Mouse (Mus musculus) natural killer cell, adult 2 months (primary cell): ENCODE results near the gene Myh10.
A peak's percentile ranks its signal among the peaks of the same experiment; 100 is the strongest.

ENCODE experiments used
- DNase-seq, 2 experiments: peaks; one replicate each; pipeline ENCODE4 v3.0.0; 2022; ENCODE audit warnings: low spot score in 2 of 2

The Myh10 gene

DNA sequence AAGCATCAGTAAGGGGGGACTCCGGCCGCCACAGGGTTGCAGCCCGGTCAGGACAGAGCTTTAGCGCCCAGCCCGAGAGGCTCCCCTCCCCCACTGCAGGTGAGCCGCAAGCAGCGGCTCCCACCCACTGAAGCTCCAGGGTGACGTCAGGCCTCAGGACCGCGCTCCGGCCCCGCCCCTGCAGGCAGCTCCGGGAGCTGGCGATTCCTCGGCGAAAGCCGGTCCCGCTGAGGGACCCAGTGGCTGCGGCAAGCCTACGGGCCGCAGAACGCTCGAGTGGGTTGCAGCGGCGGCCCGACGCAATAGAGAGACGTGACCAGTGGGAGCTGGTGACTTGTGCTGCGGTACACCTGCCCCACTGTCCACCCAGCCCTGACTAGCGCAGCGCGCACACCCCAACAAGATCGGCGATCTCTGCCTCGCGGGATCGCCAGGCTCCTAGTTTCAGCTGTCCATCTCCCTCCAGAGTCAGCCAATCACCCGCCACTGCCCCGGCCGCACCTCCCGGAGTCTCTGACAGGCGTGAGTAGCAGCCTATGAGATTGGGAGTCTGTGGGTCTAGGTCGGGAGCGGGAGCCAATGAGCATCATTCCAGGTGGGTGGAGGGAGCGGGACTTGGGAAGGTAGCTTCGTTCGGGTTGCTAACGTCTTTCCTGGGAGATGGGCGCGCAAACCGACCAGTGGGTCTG, at the start of gene Myh10:
TSS of gene Myh10 (plus strand) at position 239 of the 689 bp plus-strand sequence.
- DNase-seq = peak; percentile 88 to 90

DNA sequence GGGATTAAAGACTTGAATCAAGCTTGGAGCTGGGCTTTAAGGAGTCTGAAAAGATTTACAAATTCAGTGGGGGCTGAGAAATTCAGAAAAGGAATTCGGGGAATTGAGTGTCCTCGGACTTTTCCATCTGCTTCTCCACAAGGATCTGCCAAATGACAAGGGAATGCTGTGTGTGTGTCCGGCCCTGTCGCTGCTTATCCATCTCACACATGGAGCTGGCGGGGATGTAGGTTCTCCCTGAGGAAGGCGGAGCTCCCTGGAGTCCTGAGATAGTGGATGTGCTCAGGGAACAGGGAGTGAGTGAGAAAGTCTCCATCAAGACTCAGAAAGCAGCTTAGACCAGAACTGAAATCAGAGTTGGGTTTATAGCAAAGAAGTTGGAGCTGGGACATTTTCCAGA, 46.6 kb upstream of the Myh10 start:
- no peak for DNase-seq

DNA sequence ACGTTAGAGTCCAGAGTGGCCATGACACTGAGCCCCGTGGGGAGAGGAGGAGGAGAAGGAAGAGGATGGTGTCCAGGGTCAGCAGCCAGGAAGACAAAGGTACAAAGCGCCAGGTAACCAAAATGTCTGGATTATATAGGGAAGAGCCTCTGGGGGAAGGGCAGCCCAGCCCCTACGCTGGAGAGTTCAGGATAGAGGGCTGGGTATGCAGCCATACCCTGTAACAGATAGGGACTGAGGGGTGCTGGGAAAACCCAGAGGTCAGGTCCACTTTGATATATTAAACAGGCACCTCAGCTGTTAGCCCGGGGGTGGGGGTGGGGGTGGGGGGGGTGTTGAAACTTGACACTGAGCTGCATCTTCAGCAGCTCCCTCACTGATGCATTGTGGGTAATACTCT, 43.6 kb upstream of the Myh10 start:
- DNase-seq = no peak

DNA sequence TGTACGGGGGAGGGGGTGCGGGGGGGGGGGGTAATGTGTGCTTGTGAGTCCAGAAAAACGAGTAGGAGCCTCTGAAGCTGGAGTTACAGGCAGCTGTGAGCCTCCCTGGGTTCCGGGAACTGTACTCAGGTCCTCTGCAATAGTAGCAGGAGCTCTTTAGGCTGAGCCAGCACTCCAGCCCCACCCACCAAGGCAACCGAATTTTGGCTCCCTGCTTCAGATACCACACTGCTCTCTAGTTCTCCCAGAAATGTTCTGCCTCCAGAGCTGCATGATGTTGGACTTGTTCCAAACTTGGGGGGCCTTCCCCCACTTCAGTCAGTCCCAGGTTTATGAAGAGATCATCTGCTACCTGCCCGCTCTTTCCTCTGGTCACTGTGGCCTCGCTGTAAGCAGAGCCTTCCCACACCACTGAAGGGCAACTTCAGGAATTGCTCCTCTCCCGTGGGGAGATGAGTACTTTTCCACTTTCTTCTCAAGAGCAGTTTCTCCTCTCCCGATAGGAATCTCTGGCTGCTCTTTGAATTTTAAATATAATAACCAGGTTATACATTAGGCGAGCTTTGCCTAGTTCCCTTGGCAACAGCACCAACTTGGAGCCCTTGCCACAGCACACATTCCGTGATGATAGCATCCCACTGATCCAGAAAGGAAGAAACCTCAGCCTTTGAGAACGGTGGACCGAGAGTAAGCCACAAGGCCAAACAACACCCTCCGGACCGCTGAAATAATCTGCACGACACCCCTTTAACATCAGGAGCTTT, 42.8 kb upstream of the Myh10 start:
- DNase-seq = no peak

DNA sequence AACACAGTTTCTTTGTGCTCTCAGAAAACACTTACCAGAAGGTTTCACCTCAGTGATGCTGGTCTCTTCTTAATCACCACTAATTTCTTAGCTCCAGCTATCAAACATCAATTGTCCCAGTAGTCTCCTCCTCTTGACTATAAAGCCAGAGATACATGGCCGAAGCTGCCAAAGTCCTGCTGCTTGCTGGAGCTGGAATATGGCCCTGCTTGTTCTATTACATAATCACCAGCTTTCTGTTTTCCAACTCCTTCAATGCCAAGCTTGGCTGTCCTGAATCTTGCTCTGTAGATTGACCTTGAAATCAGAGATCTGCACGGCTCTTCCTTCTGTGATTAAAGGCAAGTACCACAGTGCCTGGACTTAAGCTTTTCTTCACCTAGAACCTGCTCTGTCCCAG, 39.8 kb upstream of the Myh10 start:
- no peak for DNase-seq

GRCm38 (mm10) chr11:68655524-68655923, 35.8 kb upstream of the Myh10 start:
- DNase-seq = no peak

GRCm38 (mm10) chr11:68656887-68657685, 34.3 kb upstream of the Myh10 start:
- DNase-seq = no peak

- DNase-seq = no peak
Measured at GRCm38 (mm10) chr11:68657811-68658210, 33.5 kb upstream of the Myh10 start.

DNA sequence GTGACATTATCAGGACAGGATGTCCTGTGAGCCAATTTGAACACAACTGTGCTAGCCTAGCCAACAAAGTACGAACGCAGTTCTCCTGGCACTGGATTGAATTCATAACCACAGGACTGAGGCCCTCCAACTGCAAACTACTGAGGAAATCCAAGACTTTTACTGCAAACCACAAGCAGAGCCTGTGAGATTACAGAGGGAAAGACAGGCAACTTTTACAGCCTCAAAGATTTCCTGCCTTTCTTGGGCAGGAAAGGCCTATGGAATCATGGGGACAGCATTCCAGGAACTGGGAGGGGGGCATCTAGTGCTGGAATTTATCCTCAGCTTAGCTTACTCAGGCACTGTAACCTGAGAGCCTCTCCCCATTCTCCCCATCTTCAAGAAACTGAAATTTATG, 26.0 kb upstream of the Myh10 start:
- no peak for DNase-seq

- DNase-seq = no peak
Measured at GRCm38 (mm10) chr11:68666210-68666609, 25.1 kb upstream of the Myh10 start.

GRCm38 (mm10) chr11:68672270-68672970, 18.9 kb upstream of the Myh10 start:
- DNase-seq = no peak

DNA sequence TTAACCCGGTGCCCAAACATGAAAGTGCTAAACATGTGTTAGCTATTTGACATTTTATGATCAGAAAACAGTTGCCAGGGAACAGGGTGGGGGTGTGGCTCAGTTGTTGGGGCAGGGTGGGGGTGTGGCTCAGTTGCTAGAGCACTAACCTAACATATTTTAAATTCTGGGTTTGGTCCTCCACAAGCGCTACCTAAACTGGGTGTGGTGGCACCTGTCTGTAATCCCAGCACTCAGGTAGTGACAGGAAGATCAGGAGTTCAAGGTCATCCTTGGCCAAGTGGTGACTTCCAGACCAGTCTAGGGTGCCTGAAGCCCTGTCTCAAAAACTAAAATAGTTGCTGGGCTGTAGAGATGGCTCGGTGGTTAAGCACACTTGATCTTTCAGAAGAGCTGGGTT, 17.3 kb upstream of the Myh10 start:
- no peak for DNase-seq

DNA sequence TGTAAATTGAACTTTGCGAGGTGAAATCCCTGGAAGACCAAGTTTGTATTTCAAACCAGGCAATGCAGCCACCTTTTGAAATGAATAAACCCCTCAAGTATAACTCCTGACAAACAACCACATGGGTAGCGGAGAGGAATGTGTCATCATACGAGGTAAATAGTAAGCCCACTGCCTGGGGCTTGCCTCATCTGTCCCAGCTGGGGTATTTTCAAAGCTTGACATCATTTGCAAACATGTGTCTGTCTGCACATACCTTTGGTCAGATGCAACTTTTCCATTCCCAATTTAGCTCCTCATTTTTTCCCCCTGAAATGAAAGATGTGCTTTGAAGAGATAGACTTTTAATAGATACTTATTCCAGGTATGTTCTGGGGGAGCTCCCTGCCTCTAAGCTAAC, 16.7 kb upstream of the Myh10 start:
- DNase-seq = no peak

GRCm38 (mm10) chr11:68675274-68675673, 16.1 kb upstream of the Myh10 start:
- DNase-seq = no peak

DNA sequence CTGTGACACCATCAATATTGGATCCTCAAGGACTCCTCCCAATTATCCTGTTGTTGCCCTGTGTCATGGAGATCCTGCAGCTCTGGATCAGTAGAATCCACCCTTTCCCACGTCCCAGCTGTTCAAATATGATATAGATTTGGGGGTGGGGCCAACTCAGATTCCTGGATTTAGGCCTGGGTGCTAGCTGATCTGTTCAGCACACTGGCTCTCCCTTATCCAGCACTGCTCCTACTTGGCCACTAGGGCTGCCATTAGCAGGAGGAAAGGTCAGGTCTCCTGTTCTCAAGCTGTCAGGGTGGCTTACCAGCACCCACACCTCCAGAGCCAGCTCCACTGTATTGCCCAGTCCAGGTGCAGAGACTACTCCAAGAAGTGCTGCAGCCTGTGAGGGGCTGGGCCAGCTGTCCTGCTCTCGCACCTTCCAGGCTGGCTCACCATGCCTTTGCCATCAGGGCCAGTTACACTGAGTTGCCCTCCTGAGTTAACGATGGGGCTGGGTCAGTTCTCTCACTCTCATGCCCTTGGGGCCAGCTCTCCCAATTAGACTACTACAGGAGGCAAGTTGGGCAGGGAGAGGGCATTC, 10.0 kb upstream of the Myh10 start:
- DNase-seq = no peak

DNA sequence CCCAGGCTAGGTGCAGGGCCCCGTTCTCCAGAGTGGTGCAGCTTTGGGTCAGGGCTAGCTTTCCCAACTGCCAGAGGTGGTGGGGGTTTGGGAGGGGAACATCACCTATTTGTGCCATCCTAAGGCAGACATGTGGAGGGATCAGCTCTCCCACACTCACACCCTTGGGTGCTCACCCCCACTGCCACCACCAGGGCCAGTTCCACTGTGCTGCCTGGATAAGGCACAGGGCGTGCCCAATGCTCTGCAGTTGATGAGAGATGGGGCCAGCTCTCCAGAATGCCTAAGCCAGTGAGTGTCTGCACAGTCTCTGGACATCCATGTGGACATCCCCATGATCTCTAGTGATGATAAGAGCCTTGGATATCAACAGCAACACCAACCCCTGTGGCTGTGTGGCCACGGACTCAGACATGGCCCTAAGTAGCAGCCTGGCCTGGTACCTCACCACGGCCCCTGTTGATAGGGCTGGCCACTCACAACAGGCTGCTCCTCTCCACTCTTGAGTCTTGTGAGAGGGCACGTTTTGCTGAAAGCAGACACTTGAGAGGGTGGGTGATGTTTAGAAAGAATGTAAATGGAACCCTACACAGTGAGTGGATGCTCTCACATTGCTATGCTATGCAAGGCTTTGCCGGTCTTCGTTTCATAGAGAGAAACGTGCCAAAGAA, 9.1 kb upstream of the Myh10 start:
- no peak for DNase-seq

GRCm38 (mm10) chr11:68686001-68686400, 5.4 kb upstream of the Myh10 start:
- no peak for DNase-seq

DNA sequence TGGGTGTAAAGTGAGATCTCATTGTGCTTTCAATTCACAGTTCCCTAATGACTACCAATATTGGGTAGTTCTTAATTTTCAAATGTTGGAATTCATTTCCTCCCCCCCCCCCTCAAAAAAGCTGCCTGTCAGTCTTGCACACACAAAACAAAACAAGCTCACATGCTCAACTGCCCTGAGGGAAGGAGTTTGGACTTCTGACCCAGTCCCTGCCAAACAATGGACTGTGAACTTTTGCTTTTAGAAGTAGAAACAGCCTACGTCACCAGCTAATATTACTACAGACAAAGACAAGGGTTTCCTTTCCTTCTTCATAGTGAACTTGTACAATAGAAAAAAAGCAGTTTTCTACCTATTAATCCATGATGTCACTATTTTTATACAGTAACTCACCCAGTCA, 2.1 kb upstream of the Myh10 start:
- no peak for DNase-seq

DNA sequence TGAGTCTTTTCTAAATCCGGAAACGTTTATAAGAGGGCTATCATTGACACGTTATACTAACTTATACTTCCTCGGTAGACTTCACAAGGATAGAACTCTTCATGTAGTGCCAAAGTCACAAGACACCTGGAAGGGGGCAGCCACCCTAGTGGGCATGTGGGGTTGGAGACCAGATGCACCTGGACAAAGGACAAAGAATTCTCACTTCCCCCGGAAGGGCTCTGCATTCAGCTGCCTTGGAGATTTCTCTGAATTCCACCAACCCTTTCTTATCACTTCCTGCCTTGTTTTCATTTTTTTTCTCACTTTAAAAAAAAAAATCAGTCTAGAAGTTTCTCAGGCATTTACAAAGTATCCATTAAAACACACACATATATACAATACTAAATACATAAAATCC, 894 bp upstream of the Myh10 start:
- no peak for DNase-seq

DNA sequence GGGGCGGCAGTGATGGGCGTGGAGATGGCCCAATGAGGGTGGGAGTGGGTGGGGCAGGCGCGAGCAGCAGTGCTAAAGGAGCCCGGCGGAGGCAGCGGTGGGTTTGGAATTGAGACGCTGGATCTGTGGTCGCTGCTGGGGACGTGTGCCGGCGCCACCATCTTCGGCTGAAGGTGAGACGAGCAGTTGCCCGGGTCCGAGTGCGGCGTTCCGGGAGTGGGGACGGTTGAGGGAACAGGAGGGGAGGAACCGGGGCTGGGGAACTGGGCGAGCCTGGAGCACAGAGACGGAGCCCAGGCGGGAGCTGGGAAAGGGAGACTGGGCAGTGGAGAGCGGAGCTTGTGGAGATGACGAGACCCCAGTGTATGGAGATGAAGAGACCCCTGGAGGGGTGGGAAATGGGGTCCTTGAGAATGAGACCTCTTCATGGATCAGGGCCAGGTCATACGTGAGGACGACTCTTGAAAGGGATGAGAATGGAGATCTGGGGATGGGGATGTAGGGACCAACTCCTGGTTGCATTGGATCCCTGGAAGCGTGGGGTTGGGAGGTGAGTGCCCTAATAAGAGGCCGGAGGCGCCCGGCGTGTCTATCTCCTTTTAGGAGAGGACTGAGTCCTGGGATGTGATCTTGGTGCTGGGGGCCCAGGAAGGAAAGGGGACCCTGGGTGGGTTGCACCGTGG, 792 bp downstream of the Myh10 start:
- peak in 1 of 2 experiments; percentile 3 for DNase-seq
